Mouse (Mus musculus) kidney, adult 2 months (tissue): ENCODE results near the gene Slc37a1. TPM values are rescaled to one million over a fixed set of nuclear protein-coding genes. Genes with fewer than 3 reads are reported as not detected.

Source experiments
- DNase-seq: peaks from one replicate; pipeline ENCODE4 v3.0.0; 2021
- H3K27ac ChIP-seq: fragments of 200-500 bp; 2 replicates; pipeline ENCODE4 v1.5.1; 2012; ENCODE audit warnings: low read depth, low read length, control low read depth, inconsistent platforms; ENCODE audit not compliant: insufficient read depth
- H3K27me3 ChIP-seq: fragments of 200-500 bp; replicated peaks from 2 replicates; pipeline ENCODE4 v1.6.1; 2012; ENCODE audit warnings: mild to moderate bottlenecking, moderate library complexity, low read length, inconsistent platforms; ENCODE audit not compliant: control insufficient read depth, insufficient read depth
- H3K36me3 ChIP-seq: fragments of 200-500 bp; 2 replicates; pipeline ENCODE4 v1.6.1; 2012; ENCODE audit warnings: mild to moderate bottlenecking, moderate library complexity, low read length, inconsistent platforms; ENCODE audit not compliant: control insufficient read depth, insufficient read depth
- H3K4me1 ChIP-seq: fragments of 200-500 bp; 2 replicates; pipeline ENCODE4 v1.6.1; 2011; ENCODE audit warnings: low read length; ENCODE audit not compliant: control insufficient read depth, insufficient read depth
- H3K4me3 ChIP-seq: fragments of 200-500 bp; 2 replicates; pipeline ENCODE4 v1.5.1; 2011; ENCODE audit warnings: mild to moderate bottlenecking, low read depth, low read length, control low read depth; ENCODE audit not compliant: insufficient read depth
- CTCF ChIP-seq: fragments of 200-500 bp; conservative IDR thresholded peaks from 2 replicates; pipeline ENCODE4 v1.5.1; 2011; ENCODE audit warnings: low read depth, mild to moderate bottlenecking, control low read depth, low read length, moderate library complexity, mixed read lengths; ENCODE audit not compliant: insufficient read depth, insufficient read length
- POLR2A ChIP-seq: fragments of 200-500 bp; IDR thresholded peaks from one replicate; pipeline ENCODE4 v1.6.1; 2011; ENCODE audit warnings: low read depth, low read length, control low read depth
- WGBS: fragments of 180-500 bp; shearing (Covaris S2); methylation state at CpG from one replicate; pipeline ENCODE4 v1.1.7; 2018; 5-methylcytosine and 5-hydroxymethylcytosine counted together
- polyA plus RNA-seq: library from polyadenylated mRNA; depleted of rRNA; stranded (reverse); fragments of >200 nt; gene quantifications from 2 replicates; pipeline ENCODE4 v1.2.3, GENCODE M21; 2012

Gene Slc37a1
- polyA plus RNA-seq, 1 experiment = 6.5 TPM

DNA sequence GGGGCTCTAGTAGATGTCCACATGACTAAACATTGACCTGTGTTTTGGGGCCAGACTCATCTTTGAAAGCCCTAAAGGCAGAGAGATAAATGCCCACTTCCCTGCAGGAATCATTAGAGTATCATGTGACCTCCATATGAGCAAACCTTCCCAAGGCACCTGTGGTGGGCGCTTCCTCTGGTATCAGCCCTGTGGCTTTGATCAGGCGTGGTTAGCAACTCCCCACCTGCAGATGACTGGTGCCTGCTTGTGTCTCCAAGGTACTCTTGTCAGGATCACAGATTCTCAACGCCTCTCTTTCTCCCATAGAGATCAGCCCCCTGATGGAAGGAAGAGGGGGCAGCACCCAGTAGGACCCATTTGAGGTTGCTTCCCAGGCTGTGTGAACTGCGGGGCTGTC is 13.4 kb downstream of the Slc37a1 start:
- Histone ChIP-seq H3K27me3 (no peaks in the 10 kb centered on the region), H3K36me3 (no peaks in the 10 kb centered on the region), H3K27ac (no peak overlapping the region), H3K4me1 (no peaks in the 10 kb centered on the region), H3K4me3 (no peak overlapping the region)
- TF ChIP-seq CTCF (no peak), POLR2A (no peak)
- no peak for DNase-seq
- whole genome bisulfite sequencing = 95% methylated on average over 4 of the region's 4 CpGs

DNA sequence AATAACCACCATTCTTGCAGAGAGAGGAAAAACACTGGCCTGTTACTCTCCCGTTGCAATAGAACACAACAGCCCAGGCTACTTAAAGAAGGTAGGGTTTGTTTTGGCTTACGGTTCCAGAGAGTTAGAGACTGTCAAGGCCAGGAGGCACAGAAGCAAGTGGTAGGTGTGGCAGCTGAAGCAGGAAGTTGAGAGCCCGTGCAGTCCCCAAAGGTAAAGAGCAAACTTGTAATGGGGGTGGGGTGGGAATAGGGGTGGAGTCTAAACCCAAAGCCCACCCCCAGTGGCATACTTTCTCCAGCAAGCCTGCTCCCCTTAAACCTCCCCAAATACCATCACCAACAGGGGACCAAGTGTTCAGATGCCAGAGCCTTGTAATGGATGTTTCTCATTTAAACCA is 14.1 kb downstream of the Slc37a1 start:
- DNase-seq = no peak

DNA sequence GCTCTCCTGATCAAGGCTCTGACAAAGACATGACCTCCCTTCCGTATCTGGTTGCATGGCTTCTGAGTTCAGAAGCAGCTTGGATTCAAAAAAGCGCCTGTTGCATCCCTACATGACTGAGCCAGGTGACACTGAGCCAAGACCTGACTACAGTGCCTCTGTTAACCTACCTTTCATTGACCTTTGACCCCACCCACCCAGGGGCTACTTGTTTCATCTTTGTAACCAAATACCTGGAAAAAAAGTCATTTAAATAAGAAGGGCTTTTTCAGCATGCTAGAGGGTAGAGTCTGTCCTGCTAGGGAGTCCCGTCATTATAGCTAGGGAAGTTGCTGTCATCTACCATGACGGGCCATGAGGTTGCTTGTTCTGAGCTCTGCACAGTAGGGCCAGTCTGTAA is 16.8 kb downstream of the Slc37a1 start:
- WGBS = 94% methylated on average over 4 of the region's 4 CpGs
- Histone ChIP-seq H3K4me3 (no peak overlapping the region), H3K4me1 (no peaks in the 10 kb centered on the region), H3K27me3 (no peaks in the 10 kb centered on the region), H3K27ac (no peak overlapping the region), H3K36me3 (no peaks in the 10 kb centered on the region)
- no peak for TF ChIP-seq POLR2A
- TF ChIP-seq CTCF = no peak
- no peak for DNase-seq

More for the DNA sequence above, 14.1 kb downstream of the Slc37a1 start:
- Histone ChIP-seq H3K4me1 (no peaks in the 10 kb centered on the region), H3K4me3 (no peak overlapping the region), H3K27ac (no peak overlapping the region), H3K27me3 (no peaks in the 10 kb centered on the region), H3K36me3 (no peaks in the 10 kb centered on the region)
- no peak for TF ChIP-seq POLR2A
- no peak for TF ChIP-seq CTCF
- 73% methylated on average over 3 of the region's 3 CpGs for WGBS

DNA sequence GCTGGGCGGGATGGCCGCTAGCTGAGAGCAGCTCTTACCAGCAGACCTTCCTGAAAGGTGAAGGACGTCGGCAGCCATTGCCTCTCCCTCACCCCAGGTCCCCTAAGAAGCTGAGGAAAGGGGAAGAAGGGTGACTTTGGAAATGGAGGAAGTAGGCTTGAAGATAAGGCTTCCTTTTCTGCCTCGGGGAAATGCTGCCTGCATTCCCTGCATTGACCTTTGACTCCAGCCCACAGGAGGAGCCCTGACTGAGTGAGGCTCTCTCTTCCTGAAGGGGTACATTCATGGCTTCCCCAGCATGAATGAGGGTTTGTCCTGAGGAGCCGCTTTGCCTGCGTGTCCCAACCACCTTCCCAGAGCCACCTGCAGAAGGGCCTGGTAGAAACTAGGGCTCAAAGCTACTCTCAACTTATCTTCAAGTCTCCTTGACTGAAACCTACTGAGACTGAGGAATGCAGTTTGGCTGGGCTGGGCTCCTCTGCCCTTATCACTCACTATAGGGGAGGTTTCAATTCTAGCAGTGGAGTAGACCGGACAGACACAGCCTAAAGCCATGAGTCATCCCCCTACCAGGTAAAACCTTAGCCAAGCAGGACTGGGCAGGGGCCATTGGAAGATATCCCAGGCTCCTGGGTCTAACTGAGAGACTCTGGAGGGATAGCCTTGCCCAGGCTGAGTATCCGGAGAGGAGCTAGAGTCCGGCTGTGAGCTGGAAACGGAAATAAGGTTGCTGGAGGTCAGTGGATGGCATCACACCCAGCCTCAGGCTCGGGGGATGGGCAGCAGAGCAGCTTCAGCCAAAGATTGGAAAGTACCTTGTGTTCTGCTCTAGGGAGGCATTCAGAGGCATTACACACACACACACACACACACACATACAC is 18.5 kb downstream of the Slc37a1 start:
- TF ChIP-seq CTCF (no peak), POLR2A (no peak)
- Histone ChIP-seq H3K27me3 (no peaks in the 10 kb centered on the region), H3K27ac (no peak overlapping the region), H3K36me3 (no peaks in the 10 kb centered on the region), H3K4me3 (no peak overlapping the region), H3K4me1 (no peaks in the 10 kb centered on the region)
- 54% methylated on average over 12 of the region's 12 CpGs for WGBS
- DNase-seq = peak; percentile 49

DNA sequence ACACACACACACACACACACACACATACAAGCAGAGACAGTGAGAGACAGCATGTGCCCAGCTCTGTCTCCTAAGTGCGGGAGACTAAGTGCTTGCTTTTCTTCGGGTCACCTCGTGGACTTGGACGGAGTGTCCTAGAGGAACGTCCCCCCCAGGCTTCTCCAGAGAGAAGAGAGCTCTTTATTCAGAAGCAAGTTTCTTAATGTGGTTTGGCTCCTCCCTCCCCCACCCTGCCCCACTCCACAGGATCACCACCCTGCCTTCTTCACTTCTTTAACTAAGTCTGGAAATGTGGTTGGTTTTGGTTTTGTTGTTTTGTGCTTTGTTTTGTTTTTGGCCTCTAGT is 19.2 kb downstream of the Slc37a1 start:
- Histone ChIP-seq H3K27me3 (no peaks in the 10 kb centered on the region), H3K4me1 (no peaks in the 10 kb centered on the region), H3K4me3 (no peak overlapping the region), H3K36me3 (no peaks in the 10 kb centered on the region), H3K27ac (no peak overlapping the region)
- DNase-seq = no peak
- TF ChIP-seq CTCF (no peak), POLR2A (no peak)
- WGBS = 61% methylated on average over 5 of the region's 5 CpGs

DNA sequence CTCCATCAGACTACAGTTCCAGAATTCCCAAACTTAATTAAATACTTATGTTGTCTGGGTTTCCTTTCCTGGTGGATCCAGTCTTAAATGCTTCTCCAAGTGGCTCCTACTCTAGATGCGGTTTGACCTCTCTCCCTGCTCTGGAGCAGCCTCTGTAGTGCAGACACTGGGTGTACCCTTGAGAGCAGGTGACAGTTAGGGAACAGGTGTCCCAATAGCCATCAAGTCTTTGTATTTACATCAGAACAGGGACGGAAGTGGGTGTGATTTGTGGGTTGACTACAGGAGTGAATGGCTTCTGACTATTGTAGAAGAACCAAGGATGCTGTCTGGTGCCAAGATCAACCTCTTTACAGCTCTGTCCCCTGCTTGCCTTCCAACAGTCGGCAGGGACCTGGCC is 21.2 kb downstream of the Slc37a1 start:
- DNase-seq = no peak
- Histone ChIP-seq H3K27ac (no peak overlapping the region), H3K4me3 (no peak overlapping the region), H3K36me3 (no peaks in the 10 kb centered on the region), H3K4me1 (no peaks in the 10 kb centered on the region), H3K27me3 (no peaks in the 10 kb centered on the region)
- 85% methylated on average over 3 of the region's 3 CpGs for WGBS
- TF ChIP-seq CTCF (no peak), POLR2A (no peak)

DNA sequence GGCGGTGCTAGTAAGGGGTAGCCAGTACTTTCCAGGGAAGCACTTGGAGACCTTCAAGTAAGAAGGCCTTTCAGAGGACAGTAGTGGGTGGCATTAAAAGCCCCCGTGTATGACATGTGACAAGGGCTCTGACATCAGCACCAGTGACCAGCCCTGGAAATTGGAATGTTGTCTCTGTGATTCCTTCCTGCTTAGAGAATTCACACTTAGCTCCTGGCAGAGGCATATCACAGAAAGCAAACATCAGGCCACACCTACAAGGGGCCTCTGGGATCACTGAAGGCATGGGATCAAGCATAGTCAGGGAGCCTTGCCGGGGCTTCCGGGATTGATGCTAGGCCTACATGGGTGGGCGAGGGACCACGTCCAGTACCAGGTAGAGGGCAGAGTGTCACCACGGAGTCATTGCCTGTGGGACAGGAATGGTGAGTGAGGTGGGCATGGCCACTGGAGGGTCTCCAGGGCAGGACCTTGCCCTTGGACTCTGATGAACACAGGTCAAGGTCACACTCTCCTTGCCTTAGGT is 21.8 kb downstream of the Slc37a1 start:
- 90% methylated on average over 7 of the region's 7 CpGs for WGBS

More for the DNA sequence above, 21.8 kb downstream of the Slc37a1 start:
- Histone ChIP-seq H3K27ac (no peak overlapping the region), H3K36me3 (no peaks in the 10 kb centered on the region), H3K4me3 (no peak overlapping the region), H3K27me3 (no peaks in the 10 kb centered on the region), H3K4me1 (no peaks in the 10 kb centered on the region)
- no peak for DNase-seq
- no peak for TF ChIP-seq CTCF
- TF ChIP-seq POLR2A = no peak
